Mouse (Mus musculus) layer of hippocampus, postnatal 25 days (tissue): ENCODE measurements around the gene Defb23. TPM values are rescaled to one million over a fixed set of nuclear protein-coding genes. Genes with fewer than 3 reads are reported as not detected.

Experiments used
- DNase-seq, 2 experiments: peaks; one replicate each; pipeline ENCODE4 v3.0.0; 2022; ENCODE audit warnings: mixed read lengths in 2 of 2, low spot score in 1 of 2; ENCODE audit errors: extremely low spot score in 1 of 2
- total RNA-seq, 2 experiments: library from RNA; stranded (reverse); gene quantifications; 2 replicates each; pipeline ENCODE4 v1.2.3; 2021

Gene Defb23
- not detected for total RNA-seq

DNA sequence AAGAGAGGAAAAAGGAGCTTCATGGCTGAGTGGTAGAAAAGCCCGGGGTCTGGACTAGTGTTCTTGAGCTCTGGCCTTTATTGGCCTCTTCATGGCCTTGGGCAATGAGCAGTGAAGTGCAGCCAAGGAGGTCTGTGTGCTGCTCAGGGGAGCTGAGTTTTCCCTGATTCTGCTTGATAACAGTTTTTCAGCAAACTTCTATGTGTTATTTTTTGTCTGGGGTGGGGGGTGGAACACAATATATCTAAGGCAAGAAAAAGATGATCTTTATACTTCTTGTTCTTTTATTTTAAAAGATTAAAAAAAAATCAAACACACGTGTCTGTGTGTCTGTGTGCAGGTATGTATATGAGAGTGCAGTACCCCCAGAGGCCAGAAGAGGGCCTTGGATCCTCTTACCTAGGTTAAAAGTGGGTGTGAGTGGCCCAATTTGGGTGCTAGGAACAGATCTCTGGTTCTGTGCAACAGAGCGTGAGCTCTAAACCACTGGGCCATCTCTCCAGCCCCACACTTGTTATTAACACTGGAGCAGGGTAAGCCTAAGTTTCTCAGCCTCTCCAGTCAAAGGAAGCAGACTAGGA is at the start of gene Defb23:
Gene Defb23, minus strand, starts transcription at position 51 of the 581 bp plus-strand sequence.
- DNase-seq, result no peak

- DNase-seq, result no peak
Measured at GRCm38 (mm10) chr2:152511592-152511991, 47.2 kb upstream of the Defb23 start, which contains the start of gene Defb26. Gene Defb26 (minus strand): TSS chr2:152511692.

- no peak for DNase-seq
Measured at GRCm38 (mm10) chr2:152503950-152504349, 39.5 kb upstream of the Defb23 start.

GRCm38 (mm10) chr2:152500863-152501229 is 36.4 kb upstream of the Defb23 start:
- no peak for DNase-seq

DNA sequence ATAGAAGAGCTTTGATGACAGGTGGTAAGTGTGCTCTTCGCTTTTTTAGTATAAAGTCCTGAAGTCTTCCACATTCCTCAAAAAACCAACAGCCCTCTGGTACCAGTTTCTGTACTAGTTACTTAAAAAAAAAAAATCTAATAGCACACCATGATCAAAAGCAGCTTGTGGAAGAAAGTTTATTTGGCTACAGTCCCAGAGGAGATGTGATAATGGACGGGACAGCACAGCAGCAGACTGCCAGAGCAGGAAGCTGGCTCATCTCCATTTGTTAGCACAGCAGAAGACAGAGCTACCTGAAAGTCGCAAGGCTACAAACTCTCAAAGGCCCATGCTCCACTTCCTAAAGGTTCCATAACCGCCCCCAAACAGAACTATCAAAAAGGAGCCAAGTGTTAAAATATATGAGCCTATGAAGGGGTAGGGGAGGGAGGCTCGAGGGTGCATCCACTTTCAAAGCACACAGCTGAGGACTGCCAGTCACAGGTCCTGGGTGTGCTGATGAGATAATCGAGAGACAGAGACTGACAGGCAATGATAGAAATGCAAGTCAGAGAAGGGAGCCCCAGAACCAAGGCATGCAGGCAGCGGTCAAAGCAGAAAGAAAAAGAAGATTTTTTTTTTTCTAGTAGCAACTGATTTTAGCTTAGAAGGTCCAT is 35.9 kb upstream of the Defb23 start:
- no peak for DNase-seq

DNA sequence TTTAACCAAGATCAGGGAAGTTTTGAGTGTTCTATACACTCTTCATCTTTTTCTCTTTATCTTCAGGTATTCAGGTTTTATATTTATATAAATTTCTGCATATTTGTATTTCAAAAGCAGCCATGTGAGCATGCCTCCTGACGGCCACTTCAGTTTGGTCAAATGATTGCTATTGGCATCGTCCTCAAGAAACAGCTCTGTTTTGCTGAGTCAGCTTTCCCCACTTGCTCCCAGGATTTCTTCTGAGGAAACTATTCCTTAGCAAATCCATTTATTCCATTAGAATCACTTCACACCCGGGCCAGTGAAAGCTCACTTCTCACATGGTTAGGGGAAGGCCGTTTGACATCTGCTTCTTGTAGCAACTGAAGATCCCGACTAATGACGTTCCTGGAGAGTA is 33.6 kb upstream of the Defb23 start:
- DNase-seq, result no peak

- no peak for DNase-seq
Measured at GRCm38 (mm10) chr2:152493151-152493550, 28.7 kb upstream of the Defb23 start.

DNA sequence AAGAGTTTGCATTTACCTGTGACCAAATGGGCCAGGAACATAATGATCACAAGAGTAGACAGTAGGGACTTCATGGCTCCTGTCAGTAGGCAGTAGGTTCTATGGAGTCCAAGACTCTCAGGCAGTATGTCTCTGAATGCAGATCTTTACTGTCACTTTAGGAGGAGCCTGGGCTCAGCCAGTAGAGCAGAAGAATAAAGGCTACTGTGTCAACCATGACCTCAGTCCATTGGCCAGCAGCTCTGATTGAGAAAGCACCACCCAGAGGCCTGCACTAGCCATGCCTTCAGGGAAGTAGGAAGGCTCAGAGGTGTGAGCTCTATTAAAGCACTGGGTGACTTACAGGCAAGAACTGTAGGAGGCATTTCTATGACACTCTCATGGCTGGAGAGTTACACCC is 25.6 kb upstream of the Defb23 start, which contains the start of gene Defb22:
Gene Defb22, minus strand, starts transcription at position 101 of the 400 bp plus-strand sequence.
- no peak for DNase-seq

GRCm38 (mm10) chr2:152487024-152487423 is 22.6 kb upstream of the Defb23 start:
- DNase-seq, result no peak

- no peak for DNase-seq
Measured at GRCm38 (mm10) chr2:152481726-152482125, 17.3 kb upstream of the Defb23 start.

- DNase-seq, result no peak
Measured at GRCm38 (mm10) chr2:152480881-152481280, 16.5 kb upstream of the Defb23 start.

DNA sequence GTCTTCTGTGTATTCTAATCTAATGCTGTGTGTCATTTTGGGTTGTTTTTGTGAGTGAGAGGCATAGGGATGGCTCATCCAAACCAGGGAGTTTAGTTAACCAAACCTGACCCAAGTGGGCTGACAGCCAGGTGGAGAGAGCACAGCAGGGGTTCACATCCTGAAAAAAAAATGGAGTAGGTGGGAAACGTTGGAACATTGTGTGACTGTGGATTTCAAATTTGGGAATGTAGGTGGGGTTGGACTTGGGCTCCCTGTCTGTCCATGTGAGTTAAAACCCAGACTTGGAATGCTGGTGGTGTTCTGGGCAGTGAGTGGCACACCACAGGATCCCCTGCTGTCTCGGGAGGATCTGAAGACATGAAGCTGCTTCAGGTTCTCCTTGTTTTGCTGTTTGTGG is 12.3 kb upstream of the Defb23 start, which contains the start of gene Defb20:
Gene Defb20, plus strand, starts transcription at position 301 of the 400 bp plus-strand sequence.
- no peak for DNase-seq

GRCm38 (mm10) chr2:152472434-152472833 is 8.0 kb upstream of the Defb23 start:
- DNase-seq, result no peak

- DNase-seq, result peak; percentile 29 to 70
Measured at GRCm38 (mm10) chr2:152470973-152471372, 6.6 kb upstream of the Defb23 start.

GRCm38 (mm10) chr2:152459241-152459640 is 5.2 kb downstream of the Defb23 start:
- DNase-seq, result no peak

GRCm38 (mm10) chr2:152452101-152452781 is 12.2 kb downstream of the Defb23 start:
- DNase-seq, result no peak

GRCm38 (mm10) chr2:152450241-152450640 is 14.2 kb downstream of the Defb23 start:
- peak; percentile 48 to 87 for DNase-seq

DNA sequence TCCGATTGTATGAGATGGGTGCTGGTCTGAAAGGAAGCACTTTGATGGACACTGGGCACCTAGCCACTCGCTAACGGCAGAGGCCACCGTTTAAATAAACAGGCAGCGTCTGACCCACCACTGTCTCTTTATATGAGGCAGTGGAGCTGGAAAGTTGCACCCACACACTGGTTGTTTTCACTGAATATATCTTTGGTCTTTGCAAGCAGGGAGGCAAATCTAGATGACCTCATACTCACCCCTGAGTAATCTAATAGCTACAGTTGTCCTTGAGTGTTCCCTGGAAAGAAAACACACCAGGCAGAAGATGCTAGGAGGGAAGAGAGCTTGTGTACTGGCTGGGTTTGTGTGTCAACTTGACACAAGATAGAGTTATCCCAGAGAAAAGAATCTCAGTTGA is 17.0 kb downstream of the Defb23 start:
- DNase-seq, result no peak

- no peak for DNase-seq
Measured at GRCm38 (mm10) chr2:152446642-152447041, 17.8 kb downstream of the Defb23 start.

GRCm38 (mm10) chr2:152443281-152443680 is 21.1 kb downstream of the Defb23 start:
- peak in 1 of 2 experiments; percentile 46 for DNase-seq

DNA sequence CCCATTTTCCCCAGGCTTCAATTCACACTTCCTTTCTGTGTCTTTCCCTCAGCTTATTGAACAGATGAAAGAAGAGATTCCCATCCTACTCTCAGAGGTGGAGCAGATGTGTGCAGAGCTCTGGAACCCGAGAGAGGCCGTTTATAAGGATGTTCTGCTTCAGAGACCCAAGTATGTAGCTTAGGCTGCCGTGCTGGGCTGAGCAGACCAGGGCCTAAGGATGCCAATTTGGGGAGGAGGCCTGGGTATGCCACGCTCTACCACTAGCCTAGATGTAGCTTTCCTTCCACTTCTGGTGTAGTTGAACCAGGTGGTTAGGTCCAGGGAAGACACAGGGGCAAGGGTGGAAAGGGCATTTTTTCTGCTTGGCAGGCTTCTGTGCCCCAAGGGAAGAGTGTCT is 22.1 kb downstream of the Defb23 start:
- no peak for DNase-seq
